Mouse (Mus musculus): ENCODE data around the gene Alg5. TPM values are rescaled to one million over a fixed set of nuclear protein-coding genes. Genes with fewer than 3 reads are reported as not detected.

Alg5 gene
- polyA plus RNA-seq, 1 experiment from 2014 or later, result 65.8 TPM

DNA sequence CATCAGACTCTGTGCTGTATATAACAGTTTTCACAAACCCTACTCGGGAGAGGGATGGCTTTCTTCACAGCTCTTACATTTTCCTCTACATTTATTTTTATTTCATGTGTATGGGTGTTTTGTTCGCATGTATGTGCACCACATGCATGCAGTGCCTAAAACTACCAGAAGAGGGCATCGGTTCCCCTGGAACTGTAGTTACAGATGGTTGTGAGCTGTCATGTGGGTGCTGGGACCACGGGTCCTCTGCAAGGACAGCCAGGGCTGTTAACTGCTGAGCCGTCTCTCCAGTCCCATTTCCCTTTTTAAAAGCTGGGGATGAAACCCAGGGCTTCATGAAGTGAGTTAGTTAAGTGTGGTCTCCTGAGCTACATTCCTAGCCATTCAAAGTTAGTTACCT is 60.0 kb downstream of the Alg5 start:
- Histone ChIP-seq H3K9ac (replicated peaks; ENCODE audit: low read depth) (no peak overlapping the region), H3K4me2 (replicated peaks; ENCODE audit: low read depth, low read length) (no peak overlapping the region), H3K36me3 (ENCODE audit: insufficient read depth, low read length) (no peaks in the 10 kb centered on the region), H3K4me1 (ENCODE audit: insufficient read depth, low read depth, low read length) (no peaks in the 10 kb centered on the region), H3K9me3 (ENCODE audit: low read length) (no peaks in the 10 kb centered on the region), H3K27me3 (replicated peaks; ENCODE audit: insufficient read depth, low read length) (no peaks in the 10 kb centered on the region), H3K4me3 (ENCODE audit: low read depth, low read length) (no peak overlapping the region), H3K27ac (ENCODE audit: low read length) (no peak overlapping the region)
- 89% methylated on average over 5 of the region's 5 CpGs for whole genome bisulfite sequencing
- DNase-seq (ENCODE audit: low spot score), result no peak
- TF ChIP-seq EP300 (IDR thresholded peaks at IDR 0.05) (no peak), CTCF (IDR thresholded peaks at IDR 0.05) (peak; percentile 36)
- ATAC-seq, result no peak

DNA sequence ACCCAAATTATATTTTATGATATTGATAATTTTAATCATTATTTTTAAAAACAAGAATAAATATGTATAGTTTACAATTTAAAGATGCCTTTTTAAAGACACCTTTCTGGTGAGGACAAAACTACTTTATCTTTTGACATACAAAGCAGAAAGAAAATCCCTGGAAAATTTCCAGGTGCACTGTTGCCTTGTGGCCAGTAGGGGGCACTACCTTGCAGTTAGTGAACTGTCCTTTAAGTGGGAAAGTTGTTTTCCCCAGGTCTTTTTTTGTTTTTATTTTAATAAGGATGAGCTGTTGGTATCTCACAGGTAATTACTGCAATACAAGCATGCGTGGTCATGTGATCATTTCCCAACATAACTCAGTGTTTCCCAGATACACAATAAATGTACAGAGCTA is 60.5 kb downstream of the Alg5 start:
- H3K27me3 ChIP-seq (replicated peaks; ENCODE audit: insufficient read depth, low read length), result no peaks in the 10 kb centered on the region
- no peak overlapping the region for H3K4me3 ChIP-seq (ENCODE audit: low read depth, low read length)
- no peak overlapping the region for H3K4me2 ChIP-seq (replicated peaks; ENCODE audit: low read depth, low read length)
- H3K27ac ChIP-seq (ENCODE audit: low read length), result no peak overlapping the region
- H3K9me3 ChIP-seq (ENCODE audit: low read length), result no peaks in the 10 kb centered on the region
- DNase-seq (ENCODE audit: low spot score), result peak; percentile 30
- ATAC-seq, result no peak
- 97% methylated on average over 1 of the region's 1 CpGs for WGBS
- H3K4me1 ChIP-seq (ENCODE audit: insufficient read depth, low read depth, low read length), result no peaks in the 10 kb centered on the region
- no peak overlapping the region for H3K9ac ChIP-seq (replicated peaks; ENCODE audit: low read depth)
- H3K36me3 ChIP-seq (ENCODE audit: insufficient read depth, low read length), result no peaks in the 10 kb centered on the region
- TF ChIP-seq CTCF (IDR thresholded peaks at IDR 0.05) (peak; percentile 59), EP300 (IDR thresholded peaks at IDR 0.05) (no peak)

DNA sequence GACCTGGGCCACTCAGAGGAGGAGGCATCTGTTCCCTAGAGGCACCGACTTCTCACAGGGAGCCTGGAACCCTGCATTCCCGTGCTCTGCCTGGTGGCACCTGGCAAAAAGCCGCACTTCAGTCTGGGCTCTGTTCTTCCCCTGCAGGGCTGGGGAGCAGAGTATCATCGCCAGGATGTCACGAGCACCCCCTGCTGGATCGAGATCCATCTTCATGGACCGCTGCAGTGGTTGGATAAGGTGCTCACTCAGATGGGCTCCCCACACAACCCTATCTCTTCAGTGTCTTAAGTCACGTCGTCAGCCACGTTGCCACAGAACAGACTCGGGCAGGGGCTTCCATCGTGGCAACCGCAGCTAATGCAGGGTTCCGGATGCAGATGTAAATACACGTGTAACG is 61.9 kb downstream of the Alg5 start:
- peak; percentile 81 for ATAC-seq
- Histone ChIP-seq H3K27me3 (replicated peaks; ENCODE audit: insufficient read depth, low read length) (no peaks in the 10 kb centered on the region), H3K9ac (replicated peaks; ENCODE audit: low read depth) (no peak overlapping the region), H3K27ac (ENCODE audit: low read length) (no peak overlapping the region), H3K4me3 (ENCODE audit: low read depth, low read length) (no peak overlapping the region), H3K9me3 (ENCODE audit: low read length) (no peaks in the 10 kb centered on the region), H3K36me3 (ENCODE audit: insufficient read depth, low read length) (no peaks in the 10 kb centered on the region), H3K4me2 (replicated peaks; ENCODE audit: low read depth, low read length) (no peak overlapping the region), H3K4me1 (ENCODE audit: insufficient read depth, low read depth, low read length) (no peaks in the 10 kb centered on the region)
- WGBS, result 36% methylated on average over 16 of the region's 16 CpGs
- TF ChIP-seq CTCF (IDR thresholded peaks at IDR 0.05) (peak; percentile 81), EP300 (IDR thresholded peaks at IDR 0.05) (no peak)
- DNase-seq (ENCODE audit: low spot score), result peak; percentile 67

Other genes starting within 250 kb of the Alg5 start
- 50.6 and 54.3 TPM in 2 replicates for gene Supt20, start 42.7 kb upstream of the Alg5 start, polyA plus RNA-seq (2015; fragmentation: Nextera tagmentation; extraction: Ambion mirVana)
- not detected in 2 replicates for gene Gm21958, start 21.2 kb upstream of the Alg5 start, polyA plus RNA-seq (2015; fragmentation: Nextera tagmentation; extraction: Ambion mirVana)
- gene Exosc8, start 146 bp upstream of the Alg5 start, polyA plus RNA-seq (2015; fragmentation: Nextera tagmentation; extraction: Ambion mirVana), result 37.1 and 39.0 TPM in 2 replicates
- gene Smad9, start 20.0 kb downstream of the Alg5 start, polyA plus RNA-seq (2015; fragmentation: Nextera tagmentation; extraction: Ambion mirVana), result 1.4 and 1.7 TPM in 2 replicates
- gene Rfxap, start 72.3 kb downstream of the Alg5 start, polyA plus RNA-seq (2015; fragmentation: Nextera tagmentation; extraction: Ambion mirVana), result 22.4 and 24.9 TPM in 2 replicates
- not detected in 2 replicates for gene Sertm1, start 180.3 kb downstream of the Alg5 start, polyA plus RNA-seq (2015; fragmentation: Nextera tagmentation; extraction: Ambion mirVana)

Measured in lung, postnatal 0 days (tissue).